Mouse (Mus musculus) intestine, embryonic 14.5 days (tissue): ENCODE data around the gene Anapc15-ps. TPM values are rescaled to one million over a fixed set of nuclear protein-coding genes. Genes with fewer than 3 reads are reported as not detected.
A peak's percentile ranks its signal among the peaks of the same experiment; 100 is the strongest.

Experiments
- ATAC-seq: fragments of 200-750 bp; cut with Nextera tagmentation; replicated peaks from 2 replicates; pipeline ENCODE4 v1.8.0; 2017; ENCODE audit warnings: low read depth, moderate number of reproducible peaks, moderate TSS enrichment, moderate library complexity; ENCODE audit not compliant: low FRiP score, low TSS enrichment
- DNase-seq: peaks from one replicate; pipeline ENCODE4 v3.0.0-alpha.2; 2018; ENCODE audit warnings: low spot score
- H3K27ac ChIP-seq: fragments of 300-500 bp; sonication (generic); 2 replicates; pipeline ENCODE4 v1.5.1; 2014; ENCODE audit warnings: low read depth, mild to moderate bottlenecking, control low read depth
- H3K27me3 ChIP-seq: fragments of 300-500 bp; sonication (generic); replicated peaks from 2 replicates; pipeline ENCODE4 v1.6.1; 2014; ENCODE audit warnings: low read length, control low read depth; ENCODE audit not compliant: control insufficient read depth, insufficient read depth
- H3K36me3 ChIP-seq: fragments of 300-500 bp; sonication (generic); 2 replicates; pipeline ENCODE4 v1.6.1; 2014; ENCODE audit warnings: low read length, control low read depth; ENCODE audit not compliant: control insufficient read depth, insufficient read depth
- H3K4me1 ChIP-seq: fragments of 300-500 bp; sonication (generic); replicated peaks from 2 replicates; pipeline ENCODE4 v1.6.1; 2014; ENCODE audit warnings: low read length, control low read depth, mixed read lengths; ENCODE audit not compliant: control insufficient read depth, insufficient read depth
- H3K4me2 ChIP-seq: fragments of 300-500 bp; sonication (generic); 2 replicates; pipeline ENCODE4 v1.6.1; 2014; ENCODE audit warnings: low read length
- H3K4me3 ChIP-seq: fragments of 300-500 bp; sonication (generic); 2 replicates; pipeline ENCODE4 v1.5.1; 2014; ENCODE audit warnings: low read depth, low read length, control low read depth, mixed read lengths
- H3K9ac ChIP-seq: fragments of 300-500 bp; sonication (generic); 2 replicates; pipeline ENCODE4 v1.6.1; 2014; ENCODE audit warnings: mild to moderate bottlenecking, low read length
- H3K9me3 ChIP-seq: fragments of 300-500 bp; sonication (generic); 2 replicates; pipeline ENCODE4 v1.6.1; 2016; ENCODE audit warnings: low read length, control low read depth; ENCODE audit not compliant: control insufficient read depth
- WGBS: fragments of 180-500 bp; shearing (Covaris S2); extraction: QIAGEN DNeasy Blood & Tissue Kit; methylation state at CpG from one replicate; pipeline ENCODE4 v1.1.7; 2014; 5-methylcytosine and 5-hydroxymethylcytosine counted together
- polyA plus RNA-seq: library from polyadenylated mRNA; unstranded; fragments of >200 nt; fragmentation: Nextera tagmentation; extraction: Ambion mirVana; gene quantifications from 2 replicates; pipeline ENCODE4 v1.2.1, GENCODE M21; 2014

Gene Anapc15-ps
- polyA plus RNA-seq, 1 experiment from 2014 or later, result not detected

DNA sequence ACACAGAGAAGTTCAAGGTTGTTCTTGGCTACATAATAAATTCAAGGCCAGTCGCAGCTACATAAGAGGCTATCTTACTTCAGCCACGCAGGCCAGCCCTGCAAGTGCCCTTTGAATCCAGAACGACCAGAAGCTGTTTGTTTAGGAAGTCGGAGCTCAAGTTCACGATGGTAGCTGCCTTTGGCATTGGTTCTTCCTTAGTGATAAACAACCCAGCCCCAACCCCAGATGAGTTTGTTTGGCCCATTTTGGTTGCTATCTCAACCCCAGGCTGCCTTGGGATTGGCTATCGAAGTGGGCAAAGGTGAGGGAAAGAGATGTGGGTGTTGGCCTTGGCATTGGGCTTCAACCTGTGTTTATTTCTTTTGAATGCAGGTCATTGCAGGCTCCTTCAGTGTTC lies 48.0 kb downstream of the Anapc15-ps start:
- Histone ChIP-seq H3K27me3 (no peaks in the 10 kb centered on the region), H3K36me3 (no peaks in the 10 kb centered on the region), H3K4me2 (no peak overlapping the region), H3K9me3 (no peaks in the 10 kb centered on the region), H3K4me3 (no peak overlapping the region), H3K4me1 (0 out of 2 replicates have a peak, but pooled peaks cover 5% of the 10 kb centered on the region), H3K9ac (no peak overlapping the region), H3K27ac (no peak overlapping the region)
- DNase-seq (no peak), ATAC-seq (no peak)
- 61% methylated on average over 6 of the region's 6 CpGs for WGBS

DNA sequence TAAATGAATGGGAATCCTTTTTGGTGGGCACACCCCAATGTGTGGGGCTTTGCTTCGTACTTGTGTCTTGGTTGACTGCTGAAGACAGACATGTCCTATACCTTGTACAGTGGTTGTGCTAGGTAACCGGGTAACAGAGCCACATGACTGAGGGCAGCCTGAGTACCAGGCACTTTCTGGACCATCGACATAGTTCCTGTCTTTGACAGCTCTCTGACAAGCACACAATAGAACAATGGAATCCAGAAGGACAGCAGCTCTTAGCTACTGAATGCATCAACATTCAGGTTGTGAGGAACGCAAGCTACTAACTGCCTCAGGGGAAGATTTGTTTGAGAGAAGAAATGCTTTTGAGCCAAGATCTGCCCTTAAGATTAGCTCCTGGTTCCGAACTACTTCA lies 49.2 kb downstream of the Anapc15-ps start:
- Histone ChIP-seq H3K9ac (no peak overlapping the region), H3K4me2 (no peak overlapping the region), H3K36me3 (no peaks in the 10 kb centered on the region), H3K27me3 (no peaks in the 10 kb centered on the region), H3K4me3 (no peak overlapping the region), H3K9me3 (no peaks in the 10 kb centered on the region), H3K4me1 (0 out of 2 replicates have a peak, but pooled peaks cover 5% of the 10 kb centered on the region), H3K27ac (no peak overlapping the region)
- WGBS, result 67% methylated on average over 5 of the region's 5 CpGs
- DNase-seq, result no peak
- no peak for ATAC-seq

DNA sequence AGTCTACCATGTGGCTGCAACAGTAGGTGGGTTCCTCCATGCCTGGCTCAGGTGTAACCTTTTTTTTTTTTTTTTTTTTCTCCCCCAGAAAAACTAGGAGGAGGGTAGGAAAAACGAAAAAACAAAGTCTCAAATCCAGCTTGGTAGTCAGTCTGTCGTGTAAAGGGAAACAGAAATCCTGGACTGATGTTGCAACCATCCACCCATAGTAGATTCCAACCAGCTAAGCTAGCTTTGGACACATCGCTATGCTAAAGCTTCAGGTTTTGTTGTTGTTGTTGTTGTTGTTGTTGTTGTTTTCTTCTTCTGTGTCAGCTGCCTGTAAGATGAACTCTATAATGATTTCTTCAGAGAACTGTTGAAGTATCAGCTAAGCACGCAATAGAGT lies 49.7 kb downstream of the Anapc15-ps start:
- no peaks in the 10 kb centered on the region for H3K36me3 ChIP-seq
- H3K27me3 ChIP-seq, result no peaks in the 10 kb centered on the region
- DNase-seq, result no peak
- H3K4me3 ChIP-seq, result no peak overlapping the region
- ATAC-seq, result 0 out of 2 replicates have a peak, but pooled peaks have one; percentile 24
- H3K4me1 ChIP-seq, result 0 out of 2 replicates have a peak, but pooled peaks cover 5% of the 10 kb centered on the region
- no peak overlapping the region for H3K27ac ChIP-seq
- H3K4me2 ChIP-seq, result no peak overlapping the region
- WGBS, result 63% methylated on average over 4 of the region's 4 CpGs
- H3K9me3 ChIP-seq, result no peaks in the 10 kb centered on the region
- no peak overlapping the region for H3K9ac ChIP-seq

Other genes with a start within 250 kb of the Anapc15-ps start
- gene Mrpl42, start 171.5 kb downstream of the Anapc15-ps start, polyA plus RNA-seq, result 380 and 384 TPM in 2 replicates
- gene Ube2n, start 158.3 kb downstream of the Anapc15-ps start, polyA plus RNA-seq, result 319 and 330 TPM in 2 replicates
- gene Nudt4, start 109.3 kb downstream of the Anapc15-ps start, polyA plus RNA-seq, result 71.3 and 72.7 TPM in 2 replicates
- not detected in 2 replicates for gene Gm33543, start 169.5 kb upstream of the Anapc15-ps start, polyA plus RNA-seq